Mouse (Mus musculus) liver, embryonic 12.5 days (tissue): ENCODE measurements around the gene Gm11564. TPM values are rescaled to one million over a fixed set of nuclear protein-coding genes. Genes with fewer than 3 reads are reported as not detected.
"Not testable (repeated sequence)": the region's sequence is repeated elsewhere in the genome, so short reads cannot be mapped to it uniquely, and the experiment has no call there.

Source experiments
- ATAC-seq: fragments of 200-750 bp; cut with Nextera tagmentation; 2 replicates; pipeline ENCODE4 v1.8.0; 2017; ENCODE audit warnings: moderate number of reproducible peaks, mild to moderate bottlenecking, moderate library complexity
- H3K27ac ChIP-seq: fragments of 300-500 bp; sonication (generic); 2 replicates; pipeline ENCODE4 v1.5.1; 2016; ENCODE audit warnings: mild to moderate bottlenecking
- H3K27me3 ChIP-seq: fragments of 300-500 bp; sonication (generic); replicated peaks from 2 replicates; pipeline ENCODE4 v1.6.1; 2016; ENCODE audit warnings: mild to moderate bottlenecking, moderate library complexity
- H3K36me3 ChIP-seq: fragments of 300-500 bp; sonication (generic); 2 replicates; pipeline ENCODE4 v1.6.1; 2016; ENCODE audit warnings: mild to moderate bottlenecking, moderate library complexity
- H3K4me1 ChIP-seq: fragments of 300-500 bp; sonication (generic); 2 replicates; pipeline ENCODE4 v1.6.1; 2016
- H3K4me2 ChIP-seq: fragments of 300-500 bp; sonication (generic); 2 replicates; pipeline ENCODE4 v1.6.1; 2016; ENCODE audit warnings: mild to moderate bottlenecking, moderate library complexity
- H3K4me3 ChIP-seq: fragments of 300-500 bp; sonication (generic); 2 replicates; pipeline ENCODE4 v1.5.1; 2016; ENCODE audit warnings: mild to moderate bottlenecking, moderate library complexity
- H3K9ac ChIP-seq: fragments of 300-500 bp; sonication (generic); 2 replicates; pipeline ENCODE4 v1.6.1; 2016; ENCODE audit warnings: mild to moderate bottlenecking, moderate library complexity
- H3K9me3 ChIP-seq: fragments of 300-500 bp; sonication (generic); replicated peaks from 2 replicates; pipeline ENCODE4 v1.6.1; 2016; ENCODE audit warnings: mild to moderate bottlenecking, moderate library complexity
- WGBS: fragments of 180-500 bp; shearing (Covaris S2); methylation state at CpG from one replicate; pipeline ENCODE4 v1.1.7; 2016; ENCODE audit not compliant: insufficient replicate concordance; 5-methylcytosine and 5-hydroxymethylcytosine counted together
- polyA plus RNA-seq: library from polyadenylated mRNA; unstranded; fragments of >200 nt; fragmentation: Nextera tagmentation; extraction: Ambion mirVana; gene quantifications from 2 replicates; pipeline ENCODE4 v1.2.1, GENCODE M21; 2016

The Gm11564 gene
- polyA plus RNA-seq, result not detected in 2 replicates

- not testable (repeated sequence) for H3K36me3 ChIP-seq, H3K4me2 ChIP-seq, H3K27me3 ChIP-seq, H3K27ac ChIP-seq, ATAC-seq, H3K9me3 ChIP-seq, H3K4me1 ChIP-seq, H3K4me3 ChIP-seq, H3K9ac ChIP-seq
- 59% methylated on average over 2 of the region's 2 CpGs for WGBS
Observed at GRCm38 (mm10) chr11:99815566-99815965, at the start of gene Gm11564. Gene Gm11564, minus strand, starts transcription at chr11:99815666.

GRCm38 (mm10) chr11:99864176-99864575 lies 48.7 kb upstream of the Gm11564 start, which contains the start of gene Gm11559:
Gene Gm11559, plus strand, starts transcription at chr11:99864476.
- not testable (repeated sequence) for H3K4me2 ChIP-seq, H3K27me3 ChIP-seq, H3K9me3 ChIP-seq, H3K27ac ChIP-seq, H3K9ac ChIP-seq, H3K36me3 ChIP-seq, H3K4me3 ChIP-seq, ATAC-seq, H3K4me1 ChIP-seq
- 24% methylated on average over 1 of the region's 1 CpGs for WGBS

GRCm38 (mm10) chr11:99858761-99859160 lies 43.3 kb upstream of the Gm11564 start:
- Histone ChIP-seq H3K27me3 (no peaks in the 10 kb centered on the region), H3K4me1 (no peaks in the 10 kb centered on the region), H3K4me2 (no peak overlapping the region), H3K9ac (no peak overlapping the region), H3K4me3 (no peak overlapping the region), H3K27ac (no peak overlapping the region), H3K9me3 (no peaks in the 10 kb centered on the region), H3K36me3 (no peaks in the 10 kb centered on the region)
- no peak for ATAC-seq
- 61% methylated on average over 2 of the region's 2 CpGs for WGBS

GRCm38 (mm10) chr11:99857617-99858016 lies 42.2 kb upstream of the Gm11564 start, which contains the start of gene Gm11568:
Gene Gm11568, plus strand, starts transcription at chr11:99857917.
- Histone ChIP-seq H3K27ac (no peak within 1 kb of the TSS), H3K9me3 (no peaks in the 10 kb centered on the region), H3K9ac (no peak within 1 kb of the TSS), H3K4me1 (no peaks in the 10 kb centered on the region), H3K4me2 (no peak within 1 kb of the TSS), H3K36me3 (no peaks in the 10 kb centered on the region), H3K4me3 (no peak within 1 kb of the TSS), H3K27me3 (no peaks in the 10 kb centered on the region)
- 63% methylated on average over 2 of the region's 2 CpGs for WGBS
- no peak for ATAC-seq

- no peak overlapping the region for H3K4me2 ChIP-seq
- H3K9ac ChIP-seq, result no peak overlapping the region
- WGBS, result 50% methylated on average over 3 of the region's 3 CpGs
- no peaks in the 10 kb centered on the region for H3K9me3 ChIP-seq
- no peaks in the 10 kb centered on the region for H3K36me3 ChIP-seq
- no peaks in the 10 kb centered on the region for H3K4me1 ChIP-seq
- H3K27me3 ChIP-seq, result no peaks in the 10 kb centered on the region
- ATAC-seq, result no peak
- no peak overlapping the region for H3K27ac ChIP-seq
- no peak overlapping the region for H3K4me3 ChIP-seq
Observed at GRCm38 (mm10) chr11:99854121-99854520, 38.7 kb upstream of the Gm11564 start.

- Histone ChIP-seq H3K4me1 (no peaks in the 10 kb centered on the region), H3K27ac (no peak within 1 kb of the TSS), H3K4me2 (no peak within 1 kb of the TSS), H3K9me3 (no peaks in the 10 kb centered on the region), H3K36me3 (no peaks in the 10 kb centered on the region), H3K4me3 (no peak within 1 kb of the TSS), H3K9ac (no peak within 1 kb of the TSS), H3K27me3 (no peaks in the 10 kb centered on the region)
- no peak for ATAC-seq
Observed at GRCm38 (mm10) chr11:99851508-99851907, 36.0 kb upstream of the Gm11564 start, which contains the start of gene Krtap4-16. Gene Krtap4-16, minus strand, starts transcription at chr11:99851608.

GRCm38 (mm10) chr11:99846746-99847145 lies 31.3 kb upstream of the Gm11564 start:
- Histone ChIP-seq H3K36me3 (no peaks in the 10 kb centered on the region), H3K27ac (no peak overlapping the region), H3K4me2 (no peak overlapping the region), H3K27me3 (no peaks in the 10 kb centered on the region), H3K4me1 (no peaks in the 10 kb centered on the region), H3K9ac (no peak overlapping the region), H3K4me3 (no peak overlapping the region), H3K9me3 (no peaks in the 10 kb centered on the region)
- 65% methylated on average over 2 of the region's 2 CpGs for WGBS
- ATAC-seq, result no peak

GRCm38 (mm10) chr11:99842185-99842584 lies 26.7 kb upstream of the Gm11564 start:
- 74% methylated on average over 1 of the region's 1 CpGs for WGBS
- no peak for ATAC-seq
- Histone ChIP-seq H3K4me1 (no peaks in the 10 kb centered on the region), H3K27ac (no peak overlapping the region), H3K4me2 (no peak overlapping the region), H3K4me3 (no peak overlapping the region), H3K36me3 (no peaks in the 10 kb centered on the region), H3K9ac (no peak overlapping the region), H3K9me3 (peaks cover 6% of the 10 kb centered on the region; the same call in 1 of the 2 replicates), H3K27me3 (no peaks in the 10 kb centered on the region)

- no peak within 1 kb of the TSS for H3K4me3 ChIP-seq
- no peak for ATAC-seq
- no peak within 1 kb of the TSS for H3K27ac ChIP-seq
- no peak within 1 kb of the TSS for H3K9ac ChIP-seq
- H3K4me2 ChIP-seq, result no peak within 1 kb of the TSS
- H3K27me3 ChIP-seq, result no peaks in the 10 kb centered on the region
- H3K4me1 ChIP-seq, result no peaks in the 10 kb centered on the region
- no peaks in the 10 kb centered on the region for H3K36me3 ChIP-seq
- H3K9me3 ChIP-seq, result peaks cover 7% of the 10 kb centered on the region; the same call in 1 of the 2 replicates
- WGBS, result 41% methylated on average over 1 of the region's 1 CpGs
Observed at GRCm38 (mm10) chr11:99837966-99838365, 22.5 kb upstream of the Gm11564 start, which contains the start of gene 2300003K06Rik. Gene 2300003K06Rik, minus strand, starts transcription at chr11:99838066.

GRCm38 (mm10) chr11:99809792-99810191 lies 5.7 kb downstream of the Gm11564 start, which contains the start of gene Krtap4-13:
Gene Krtap4-13, minus strand, starts transcription at chr11:99809892.
- H3K27me3 ChIP-seq, result not testable (repeated sequence)

GRCm38 (mm10) chr11:99804346-99804745 lies 11.1 kb downstream of the Gm11564 start, which contains the start of gene Gm11554:
Gene Gm11554, minus strand, starts transcription at chr11:99804446.
- no CpG with 5 or more reads among the region's 1 CpGs for WGBS

More at GRCm38 (mm10) chr11:99809792-99810191, 5.7 kb downstream of the Gm11564 start, which contains the start of gene Krtap4-13:
- H3K36me3 ChIP-seq, ATAC-seq, H3K4me2 ChIP-seq, H3K9ac ChIP-seq, H3K27ac ChIP-seq, H3K9me3 ChIP-seq, H3K4me1 ChIP-seq, H3K4me3 ChIP-seq: not testable (repeated sequence)

GRCm38 (mm10) chr11:99798832-99799231 lies 16.6 kb downstream of the Gm11564 start, which contains the start of gene Gm11569:
Gene Gm11569, minus strand, starts transcription at chr11:99798932.
- H3K4me3 ChIP-seq, ATAC-seq, H3K27ac ChIP-seq, H3K36me3 ChIP-seq, H3K27me3 ChIP-seq, H3K9ac ChIP-seq, H3K4me2 ChIP-seq, H3K9me3 ChIP-seq, H3K4me1 ChIP-seq: not testable (repeated sequence)
- WGBS, result no CpG with 5 or more reads among the region's 1 CpGs

More at GRCm38 (mm10) chr11:99804346-99804745, 11.1 kb downstream of the Gm11564 start, which contains the start of gene Gm11554:
- H3K27ac ChIP-seq, H3K4me2 ChIP-seq, H3K4me1 ChIP-seq, H3K9ac ChIP-seq, H3K9me3 ChIP-seq, H3K36me3 ChIP-seq, H3K4me3 ChIP-seq, H3K27me3 ChIP-seq, ATAC-seq: not testable (repeated sequence)

GRCm38 (mm10) chr11:99793367-99793766 lies 22.1 kb downstream of the Gm11564 start, which contains the start of gene Gm11596:
Gene Gm11596, minus strand, starts transcription at chr11:99793467.
- WGBS, result 58% methylated on average over 2 of the region's 2 CpGs

More at GRCm38 (mm10) chr11:99793367-99793766, 22.1 kb downstream of the Gm11564 start, which contains the start of gene Gm11596:
- H3K36me3 ChIP-seq, result no peaks in the 10 kb centered on the region
- no peak within 1 kb of the TSS for H3K4me3 ChIP-seq
- H3K27ac ChIP-seq, result no peak within 1 kb of the TSS
- no peaks in the 10 kb centered on the region for H3K4me1 ChIP-seq
- no peaks in the 10 kb centered on the region for H3K27me3 ChIP-seq
- no peak within 1 kb of the TSS for H3K9ac ChIP-seq
- ATAC-seq, result no peak
- no peaks in the 10 kb centered on the region for H3K9me3 ChIP-seq
- no peak within 1 kb of the TSS for H3K4me2 ChIP-seq
